Mouse (Mus musculus) induced T-regulatory cell, adult 2 months (primary cell): ENCODE measurements around the gene Acsf2.
A peak's percentile ranks its signal among the peaks of the same experiment; 100 is the strongest.

Source experiments
- DNase-seq: peaks from one replicate; pipeline ENCODE4 v3.0.0-alpha.2; 2012; ENCODE audit warnings: low read depth

Acsf2 gene

GRCm38 (mm10) chr11:94598437-94599120, 3.1 kb downstream of the Acsf2 start:
- DNase-seq, result no peak

GRCm38 (mm10) chr11:94597319-94597718, 4.4 kb downstream of the Acsf2 start:
- DNase-seq, result no peak

- peak; percentile 84 for DNase-seq
These were observed 5.3 kb downstream of the Acsf2 start for GRCm38 (mm10) chr11:94596311-94596852.

GRCm38 (mm10) chr11:94587511-94587910, 14.2 kb downstream of the Acsf2 start:
- no peak for DNase-seq

- no peak for DNase-seq
These were observed 16.6 kb downstream of the Acsf2 start for GRCm38 (mm10) chr11:94585091-94585490.

GRCm38 (mm10) chr11:94580111-94580740, 21.4 kb downstream of the Acsf2 start:
- DNase-seq, result no peak

GRCm38 (mm10) chr11:94576361-94576760, 25.3 kb downstream of the Acsf2 start:
- DNase-seq, result no peak

GRCm38 (mm10) chr11:94575036-94575435, 26.6 kb downstream of the Acsf2 start:
- DNase-seq, result no peak

- peak; percentile 32 for DNase-seq
These were observed 27.1 kb downstream of the Acsf2 start for GRCm38 (mm10) chr11:94574560-94574959.

- DNase-seq, result no peak
These were observed 29.8 kb downstream of the Acsf2 start for GRCm38 (mm10) chr11:94571850-94572249.

GRCm38 (mm10) chr11:94570612-94571011, 31.1 kb downstream of the Acsf2 start:
- peak; percentile 22 for DNase-seq

- DNase-seq, result no peak
These were observed 34.3 kb downstream of the Acsf2 start for GRCm38 (mm10) chr11:94567326-94567725.

GRCm38 (mm10) chr11:94566534-94566933, 35.1 kb downstream of the Acsf2 start:
- DNase-seq, result no peak

GRCm38 (mm10) chr11:94565151-94565479, 36.6 kb downstream of the Acsf2 start:
- peak; percentile 40 for DNase-seq

- peak; percentile 52 for DNase-seq
These were observed 37.1 kb downstream of the Acsf2 start, which contains the start of gene Chad for GRCm38 (mm10) chr11:94564437-94565150. Gene Chad (plus strand): TSS chr11:94565047.

GRCm38 (mm10) chr11:94563821-94564220, 37.9 kb downstream of the Acsf2 start:
- no peak for DNase-seq

- no peak for DNase-seq
These were observed 38.3 kb downstream of the Acsf2 start for GRCm38 (mm10) chr11:94563383-94563782.

- no peak for DNase-seq
These were observed 43.4 kb downstream of the Acsf2 start for GRCm38 (mm10) chr11:94558226-94558625.

GRCm38 (mm10) chr11:94550442-94550744, 51.3 kb downstream of the Acsf2 start:
- DNase-seq, result no peak

GRCm38 (mm10) chr11:94549691-94550441, 51.8 kb downstream of the Acsf2 start:
- peak; percentile 23 for DNase-seq

GRCm38 (mm10) chr11:94548888-94549690, 52.6 kb downstream of the Acsf2 start, which contains the start of gene Rsad1:
Gene Rsad1 (minus strand): TSS chr11:94549255.
- peak; percentile 96 for DNase-seq
